Mouse (Mus musculus) embryonic facial prominence, embryonic 14.5 days (tissue): ENCODE measurements around the gene Atrnl1. TPM values are rescaled to one million over a fixed set of nuclear protein-coding genes. Genes with fewer than 3 reads are reported as not detected.
A peak's percentile ranks its signal among the peaks of the same experiment; 100 is the strongest.

Experiments used
- ATAC-seq: fragments of 200-750 bp; cut with Nextera tagmentation; 2 replicates; pipeline ENCODE4 v1.8.0; 2017; ENCODE audit warnings: low read depth, moderate number of reproducible peaks, moderate TSS enrichment
- DNase-seq: peaks from one replicate; pipeline ENCODE4 v3.0.0-alpha.2; 2015; ENCODE audit warnings: low spot score
- H3K27ac ChIP-seq: fragments of 300-500 bp; sonication (generic); replicated peaks from 2 replicates; pipeline ENCODE4 v1.5.1; 2014; ENCODE audit warnings: low read depth, mild to moderate bottlenecking, low read length, moderate library complexity
- H3K27me3 ChIP-seq: fragments of 300-500 bp; sonication (generic); replicated peaks from 2 replicates; pipeline ENCODE4 v1.6.1; 2014; ENCODE audit warnings: low read length; ENCODE audit not compliant: control insufficient read depth, insufficient read depth
- H3K36me3 ChIP-seq: fragments of 300-500 bp; sonication (generic); 2 replicates; pipeline ENCODE4 v1.6.1; 2014; ENCODE audit warnings: low read length, mixed read lengths; ENCODE audit not compliant: control insufficient read depth, insufficient read depth
- H3K4me1 ChIP-seq: fragments of 300-500 bp; sonication (generic); 2 replicates; pipeline ENCODE4 v1.6.1; 2014; ENCODE audit warnings: antibody characterized with exemption, low read length; ENCODE audit not compliant: control insufficient read depth, insufficient read depth
- H3K4me2 ChIP-seq: fragments of 300-500 bp; sonication (generic); 2 replicates; pipeline ENCODE4 v1.6.1; 2014; ENCODE audit warnings: low read depth, mild to moderate bottlenecking, low read length, moderate library complexity, mixed read lengths
- H3K4me3 ChIP-seq: fragments of 300-500 bp; sonication (generic); 2 replicates; pipeline ENCODE4 v1.5.1; 2014; ENCODE audit warnings: low read depth, mild to moderate bottlenecking, low read length
- H3K9ac ChIP-seq: fragments of 300-500 bp; sonication (generic); 2 replicates; pipeline ENCODE4 v1.6.1; 2014; ENCODE audit warnings: low read depth, mild to moderate bottlenecking, low read length, moderate library complexity, mixed read lengths
- H3K9me3 ChIP-seq: fragments of 300-500 bp; sonication (generic); 2 replicates; pipeline ENCODE4 v1.6.1; 2016; ENCODE audit warnings: low read length; ENCODE audit not compliant: control insufficient read depth
- WGBS: fragments of 180-500 bp; shearing (Covaris S2); extraction: QIAGEN DNeasy Blood & Tissue Kit; methylation state at CpG from one replicate; pipeline ENCODE4 v1.1.7; 2014; 5-methylcytosine and 5-hydroxymethylcytosine counted together
- polyA plus RNA-seq: library from polyadenylated mRNA; unstranded; fragments of >200 nt; fragmentation: Nextera tagmentation; extraction: Ambion mirVana; gene quantifications from 2 replicates; pipeline ENCODE4 v1.2.1, GENCODE M21; 2014

The Atrnl1 gene
- polyA plus RNA-seq, 1 experiment from 2014 or later = 7.2 TPM

DNA sequence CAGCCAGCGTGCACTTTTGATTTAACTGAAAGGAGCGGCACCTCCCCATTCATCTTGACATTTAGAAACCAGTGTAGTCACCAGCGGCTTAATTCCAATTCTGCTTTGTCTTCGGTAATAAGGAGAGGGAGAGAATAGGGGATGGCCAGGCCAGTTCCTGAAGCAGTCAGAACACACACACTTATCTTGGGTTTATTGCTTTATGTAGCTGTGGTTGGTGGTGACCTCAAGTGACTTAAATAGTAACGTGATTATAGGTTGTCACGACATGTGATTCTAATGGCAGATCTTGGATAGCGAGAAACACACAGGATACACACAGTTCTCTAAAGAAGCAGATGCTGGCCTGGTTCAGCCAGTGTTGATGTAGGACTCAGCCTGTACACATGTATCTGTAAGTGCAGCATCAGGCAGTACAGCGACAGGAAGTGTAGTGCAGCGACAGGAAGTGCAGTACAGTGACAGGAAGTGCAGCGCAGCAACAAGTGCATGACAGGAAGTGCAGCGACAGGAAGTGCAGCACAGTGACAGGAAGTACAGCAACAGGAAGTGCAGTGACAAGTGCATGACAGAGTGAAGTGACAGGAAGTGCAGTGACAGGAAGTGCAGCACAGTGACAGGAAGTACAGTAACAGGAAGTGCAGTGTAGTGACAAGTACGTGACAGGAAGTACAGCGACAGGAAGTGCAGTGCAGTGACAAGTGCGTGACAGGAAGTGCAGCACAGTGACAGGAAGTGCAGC lies 37.5 kb downstream of the Atrnl1 start:
- no peaks in the 10 kb centered on the region for H3K4me1 ChIP-seq
- ATAC-seq = no peak
- WGBS = 92% methylated on average over 14 of the region's 14 CpGs

DNA sequence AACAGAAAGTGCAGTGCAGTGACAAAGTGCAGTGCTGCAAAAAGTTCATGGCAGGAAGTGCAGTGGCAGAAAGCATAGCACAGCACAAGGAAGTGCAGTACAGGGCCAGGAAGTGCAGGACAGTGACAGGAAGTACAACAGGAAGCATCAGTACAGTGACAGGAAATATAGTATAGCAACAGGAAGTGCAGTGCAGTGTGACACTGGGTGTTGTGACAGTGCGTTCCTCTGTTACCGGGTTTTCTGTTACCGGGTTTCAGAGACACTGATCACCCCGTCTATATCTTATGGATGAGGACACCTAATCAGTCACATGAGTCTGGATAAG lies 38.1 kb downstream of the Atrnl1 start:
- H3K9ac ChIP-seq = no peak overlapping the region

More for the DNA sequence above, 37.5 kb downstream of the Atrnl1 start:
- H3K27ac ChIP-seq = no peak overlapping the region
- no peaks in the 10 kb centered on the region for H3K9me3 ChIP-seq
- H3K4me2 ChIP-seq = no peak overlapping the region
- no peak overlapping the region for H3K9ac ChIP-seq
- no peaks in the 10 kb centered on the region for H3K27me3 ChIP-seq
- H3K36me3 ChIP-seq = peaks cover 9% of the 10 kb centered on the region; the same call in 1 of the 2 replicates
- DNase-seq = no peak
- no peak overlapping the region for H3K4me3 ChIP-seq

GRCm38 (mm10) chr19:57655083-57655482 lies 44.2 kb downstream of the Atrnl1 start:
- H3K9ac ChIP-seq = no peak overlapping the region
- peaks cover 41% of the 10 kb centered on the region for H3K36me3 ChIP-seq
- H3K4me2 ChIP-seq = no peak overlapping the region
- no peak for ATAC-seq
- no peaks in the 10 kb centered on the region for H3K27me3 ChIP-seq
- no peaks in the 10 kb centered on the region for H3K9me3 ChIP-seq
- H3K4me3 ChIP-seq = no peak overlapping the region
- H3K27ac ChIP-seq = no peak overlapping the region
- peak; percentile 83 for DNase-seq
- WGBS = 56% methylated on average over 2 of the region's 2 CpGs
- H3K4me1 ChIP-seq = no peaks in the 10 kb centered on the region

More for the DNA sequence above, 38.1 kb downstream of the Atrnl1 start:
- H3K36me3 ChIP-seq = peaks cover 9% of the 10 kb centered on the region; the same call in 1 of the 2 replicates
- no peak overlapping the region for H3K4me2 ChIP-seq
- DNase-seq (no peak), ATAC-seq (no peak)
- H3K4me1 ChIP-seq = no peaks in the 10 kb centered on the region
- no peak overlapping the region for H3K4me3 ChIP-seq
- no peak overlapping the region for H3K27ac ChIP-seq
- WGBS = 99% methylated on average over 4 of the region's 4 CpGs
- H3K27me3 ChIP-seq = no peaks in the 10 kb centered on the region
- no peaks in the 10 kb centered on the region for H3K9me3 ChIP-seq

- DNase-seq (no peak), ATAC-seq (no peak)
Observed at GRCm38 (mm10) chr19:57655491-57655890, 44.7 kb downstream of the Atrnl1 start.

GRCm38 (mm10) chr19:57657426-57658087 lies 46.7 kb downstream of the Atrnl1 start:
- 67% methylated on average over 12 of the region's 12 CpGs for WGBS
- H3K27ac ChIP-seq = peak overlapping the region; percentile 48; the same call in 1 of the 2 replicates
- H3K4me3 ChIP-seq = no peak overlapping the region

More at GRCm38 (mm10) chr19:57655491-57655890, 44.7 kb downstream of the Atrnl1 start:
- Histone ChIP-seq H3K4me1 (no peaks in the 10 kb centered on the region), H3K4me2 (no peak overlapping the region), H3K9me3 (no peaks in the 10 kb centered on the region), H3K27ac (no peak overlapping the region), H3K9ac (no peak overlapping the region), H3K27me3 (no peaks in the 10 kb centered on the region), H3K4me3 (no peak overlapping the region), H3K36me3 (peaks cover 41% of the 10 kb centered on the region)
- WGBS = 95% methylated on average over 11 of the region's 11 CpGs

GRCm38 (mm10) chr19:57658111-57659091 lies 47.6 kb downstream of the Atrnl1 start:
- Histone ChIP-seq H3K36me3 (peaks cover 45% of the 10 kb centered on the region), H3K4me1 (no peaks in the 10 kb centered on the region), H3K4me2 (no peak overlapping the region), H3K4me3 (no peak overlapping the region), H3K9me3 (no peaks in the 10 kb centered on the region), H3K27ac (no peak overlapping the region), H3K27me3 (no peaks in the 10 kb centered on the region), H3K9ac (no peak overlapping the region)
- 81% methylated on average over 8 of the region's 8 CpGs for WGBS
- DNase-seq (no peak), ATAC-seq (no peak)

More at GRCm38 (mm10) chr19:57657426-57658087, 46.7 kb downstream of the Atrnl1 start:
- H3K36me3 ChIP-seq = peaks cover 46% of the 10 kb centered on the region
- peak; percentile 48 for DNase-seq
- no peak overlapping the region for H3K4me2 ChIP-seq
- H3K27me3 ChIP-seq = no peaks in the 10 kb centered on the region
- H3K4me1 ChIP-seq = no peaks in the 10 kb centered on the region
- no peaks in the 10 kb centered on the region for H3K9me3 ChIP-seq
- no peak for ATAC-seq
- H3K9ac ChIP-seq = no peak overlapping the region

DNA sequence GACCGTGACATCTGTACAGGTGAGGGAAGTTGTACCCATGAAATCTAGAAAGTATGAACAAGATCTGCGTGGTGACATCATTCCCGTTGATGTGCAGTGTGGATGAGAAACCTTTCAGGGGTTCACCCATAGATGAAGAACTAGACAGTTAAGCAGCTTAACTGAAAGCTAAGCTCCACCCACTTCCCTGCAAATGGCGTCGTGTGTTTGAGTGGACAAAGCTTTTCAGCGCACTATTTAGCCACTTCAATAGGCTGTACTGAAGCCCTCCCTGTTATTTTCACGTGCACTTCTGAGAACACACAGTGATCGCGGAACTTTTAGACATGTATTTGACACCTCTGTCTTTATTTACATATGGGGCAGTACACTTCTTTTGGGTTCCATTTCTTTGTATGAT lies 56.2 kb downstream of the Atrnl1 start:
- no peak for ATAC-seq
- WGBS = 88% methylated on average over 9 of the region's 9 CpGs
- no peak overlapping the region for H3K4me2 ChIP-seq
- H3K36me3 ChIP-seq = peaks cover 27% of the 10 kb centered on the region
- no peaks in the 10 kb centered on the region for H3K4me1 ChIP-seq
- no peaks in the 10 kb centered on the region for H3K27me3 ChIP-seq
- DNase-seq = no peak
- no peak overlapping the region for H3K9ac ChIP-seq
- H3K4me3 ChIP-seq = no peak overlapping the region
- no peaks in the 10 kb centered on the region for H3K9me3 ChIP-seq
- no peak overlapping the region for H3K27ac ChIP-seq

DNA sequence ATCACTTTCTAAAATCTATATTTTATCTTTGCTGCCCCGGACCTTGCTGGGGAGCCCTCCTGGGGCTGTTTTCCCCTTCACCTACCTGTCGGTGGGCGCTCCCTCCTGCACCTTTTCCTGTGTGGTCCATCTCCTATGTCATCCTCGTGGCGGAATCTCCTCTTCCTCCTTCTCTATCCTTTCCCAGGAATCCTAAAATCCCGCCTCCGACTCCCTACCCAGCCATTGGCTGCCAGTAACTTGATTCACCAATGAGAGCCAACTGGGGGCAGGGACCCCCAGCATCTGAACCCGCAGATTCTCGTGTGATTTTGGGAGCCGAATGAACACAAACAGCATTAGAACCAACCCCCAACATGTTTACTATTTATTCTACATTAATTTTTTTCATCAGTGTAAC lies 57.1 kb downstream of the Atrnl1 start:
- no peak overlapping the region for H3K9ac ChIP-seq
- DNase-seq (no peak), ATAC-seq (no peak)
- WGBS = 92% methylated on average over 10 of the region's 10 CpGs
- H3K27me3 ChIP-seq = no peaks in the 10 kb centered on the region
- H3K4me2 ChIP-seq = no peak overlapping the region
- no peaks in the 10 kb centered on the region for H3K4me1 ChIP-seq
- H3K27ac ChIP-seq = no peak overlapping the region
- H3K4me3 ChIP-seq = no peak overlapping the region
- H3K36me3 ChIP-seq = peaks cover 21% of the 10 kb centered on the region
- H3K9me3 ChIP-seq = no peaks in the 10 kb centered on the region
